Mouse (Mus musculus): ENCODE data around the gene Zscan21.
"Not testable (repeated sequence)": the region's sequence is repeated elsewhere in the genome, so short reads cannot be mapped to it uniquely, and the experiment has no call there.

Gene Zscan21
- long read RNA-seq, experiment 1, transcript Zscan21-205 (5 exons, 2,310 nt), result major isoform, 16 of 25 reads
- long read RNA-seq, experiment 1, transcript Zscan21-201 (5 exons, 2,252 nt), result minor isoform, 7 of 25 reads
- long read RNA-seq, experiment 1, partial matches to known transcripts, result 0 of 25 reads
- long read RNA-seq, experiment 1, other reads (novel, unspliced or antisense), result 1 of 25 reads
- long read RNA-seq, experiment 2, transcript Zscan21-205 (5 exons, 2,310 nt), result major isoform, 12 of 26 reads
- long read RNA-seq, experiment 2, transcript Zscan21-201 (5 exons, 2,252 nt), result minor isoform, 10 of 26 reads
- long read RNA-seq, experiment 2, partial matches to known transcripts, result 2 of 26 reads
- long read RNA-seq, experiment 2, other reads (novel, unspliced or antisense), result 1 of 26 reads

DNA sequence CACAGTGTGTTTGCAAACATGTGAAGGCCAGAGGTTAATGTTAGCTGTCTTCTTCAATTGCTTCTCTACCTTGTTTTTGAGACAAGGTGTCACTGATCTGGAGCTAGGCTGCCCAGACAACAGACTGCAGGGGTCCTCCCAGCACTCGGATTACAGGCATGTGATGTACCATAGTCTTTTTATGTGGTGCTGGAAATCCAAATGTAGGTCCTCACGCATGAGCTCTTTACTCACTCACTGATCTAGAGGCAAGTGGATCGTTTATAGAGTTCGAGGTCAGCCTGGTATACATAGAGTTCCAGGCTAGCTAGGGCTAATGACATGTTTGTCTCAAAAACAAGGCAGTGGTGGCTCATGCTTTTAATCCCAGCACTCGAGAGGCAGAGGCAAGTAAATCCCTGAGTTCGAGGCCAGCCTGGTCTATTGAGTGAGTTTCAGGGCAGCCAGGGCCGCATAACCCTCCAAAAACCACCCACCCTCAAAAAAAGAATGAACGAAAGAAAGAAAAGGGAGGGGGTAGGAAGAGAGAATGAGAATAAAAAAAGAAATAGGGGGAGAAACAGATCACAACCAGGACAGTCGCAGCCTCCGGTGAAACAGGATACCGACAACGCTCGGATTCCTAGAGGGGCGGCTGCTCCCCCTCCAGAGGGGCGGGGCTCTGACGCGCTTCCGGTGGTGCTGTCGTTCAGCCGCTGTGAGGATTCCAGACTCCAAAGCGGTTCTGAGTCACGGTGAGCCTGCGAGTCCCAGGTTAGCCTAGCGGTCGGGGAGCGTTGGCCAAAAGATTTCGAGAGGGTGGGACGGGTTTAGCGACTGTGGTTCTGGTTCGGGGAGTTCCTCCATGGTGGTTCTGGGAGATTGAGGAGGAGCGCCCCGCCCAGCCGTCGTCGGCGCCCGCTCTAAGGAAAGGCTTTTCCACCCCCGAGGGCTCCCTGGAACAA, at the start of gene Zscan21:
Gene Zscan21, plus strand, starts transcription at position 649 of the 944 bp plus-strand sequence.
- intact Hi-C loops (cut with DNase I), result loop anchor here (1.0 kb wide), 1 partner anchor 39 kb away; the partner anchor contains the start of gene Zfp113

DNA sequence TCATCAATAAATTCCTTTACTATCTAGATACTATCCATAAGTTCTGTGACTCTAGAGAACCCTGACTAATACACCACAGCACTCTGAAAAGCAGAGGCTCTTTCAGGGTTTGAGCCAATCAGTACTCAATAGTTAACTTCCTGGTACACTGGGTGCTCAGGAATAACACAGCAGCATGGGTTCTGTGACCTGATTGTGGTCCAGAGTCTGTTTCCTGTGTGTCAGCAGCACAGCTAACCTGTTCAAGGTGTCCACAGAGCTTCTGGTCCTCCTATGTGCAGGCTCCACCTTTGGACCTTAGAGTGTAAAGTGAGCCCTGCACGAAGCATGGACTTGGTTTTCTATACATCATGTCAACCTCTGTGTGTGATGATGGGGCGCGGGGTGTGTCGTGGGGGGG, 42.9 kb upstream of the Zscan21 start:
- intact Hi-C loops (cut with DNase I), result no loop called here

DNA sequence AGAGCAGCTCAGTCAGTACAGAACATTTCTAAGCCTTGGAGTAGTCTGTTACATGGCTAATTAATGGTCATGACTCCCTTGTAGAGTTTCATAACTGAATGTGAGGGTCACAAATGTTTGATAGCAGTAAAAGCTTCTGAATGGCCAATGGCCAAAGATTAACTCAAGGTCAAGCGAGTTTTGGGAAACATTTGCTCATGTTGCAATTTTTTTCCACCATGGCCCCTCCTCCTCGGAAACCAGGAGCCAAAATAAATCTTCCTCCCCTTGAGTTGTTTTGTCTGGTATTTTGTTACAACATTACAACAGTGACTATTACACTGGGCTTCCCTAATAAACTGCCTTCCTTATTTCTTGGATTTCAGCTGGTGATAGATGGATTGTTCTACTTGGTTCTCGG, 41.0 kb upstream of the Zscan21 start:
- intact Hi-C loops (cut with DNase I), result no loop called here

DNA sequence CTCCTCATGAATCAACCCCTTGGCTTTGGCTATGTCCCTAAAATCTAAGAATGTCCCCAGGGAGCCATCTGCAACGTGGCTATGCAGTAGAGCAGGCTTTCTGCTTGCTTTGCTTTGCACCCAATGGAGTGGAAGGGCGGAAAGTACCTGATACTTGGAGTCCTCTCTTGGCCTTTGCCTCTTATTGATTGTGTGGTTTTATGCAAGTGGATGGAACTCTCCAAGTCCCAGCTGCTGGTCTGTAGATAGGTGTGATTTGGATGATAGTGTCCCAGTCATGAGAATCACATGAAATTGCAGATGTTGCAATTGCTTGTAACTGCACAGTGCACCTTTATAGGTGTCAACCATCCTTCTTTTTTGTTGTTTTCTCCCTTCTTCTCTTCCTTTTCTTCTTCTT, 40.6 kb upstream of the Zscan21 start:
- intact Hi-C loops (cut with DNase I), result no loop called here

DNA sequence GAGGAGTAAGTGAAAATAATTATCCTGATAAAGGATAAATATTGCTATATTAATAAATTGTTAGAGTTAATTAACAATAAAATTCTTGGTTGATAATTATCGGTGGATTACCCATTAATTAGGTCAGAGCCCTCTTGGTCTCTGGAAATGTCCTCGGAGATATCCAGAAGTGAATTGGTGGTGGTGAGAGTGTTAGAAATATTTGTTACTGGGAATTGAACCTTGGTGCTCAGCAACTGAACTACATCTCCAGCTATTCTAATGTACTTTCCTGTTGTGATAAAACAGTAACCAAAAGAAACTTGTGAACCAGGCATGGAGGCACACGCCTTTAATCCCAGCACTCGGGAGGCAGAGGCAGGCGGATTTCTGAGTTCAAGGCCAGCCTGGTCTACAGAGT, 36.2 kb upstream of the Zscan21 start:
- intact Hi-C loops (cut with DNase I), result no loop called here

DNA sequence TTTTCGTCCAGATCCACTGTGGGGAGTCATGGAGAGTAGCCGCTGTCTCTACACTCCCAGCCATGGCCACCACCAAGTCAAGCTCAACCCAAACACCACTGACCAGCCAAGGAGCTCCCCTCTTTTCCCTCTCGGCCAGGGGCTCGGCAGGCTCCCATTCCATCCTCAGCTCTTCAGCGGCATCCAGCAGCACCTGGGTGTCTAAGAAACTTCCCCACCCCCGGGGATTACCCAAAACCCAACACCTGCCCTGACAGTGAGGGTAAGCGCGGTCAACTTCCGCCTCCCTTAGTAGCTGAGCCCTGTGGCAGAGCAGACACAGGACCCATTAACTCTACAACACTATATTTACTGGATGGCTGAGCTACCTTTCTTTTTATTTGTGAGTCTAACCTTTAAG, 35.3 kb upstream of the Zscan21 start:
- intact Hi-C loops (cut with DNase I), result no loop called here

DNA sequence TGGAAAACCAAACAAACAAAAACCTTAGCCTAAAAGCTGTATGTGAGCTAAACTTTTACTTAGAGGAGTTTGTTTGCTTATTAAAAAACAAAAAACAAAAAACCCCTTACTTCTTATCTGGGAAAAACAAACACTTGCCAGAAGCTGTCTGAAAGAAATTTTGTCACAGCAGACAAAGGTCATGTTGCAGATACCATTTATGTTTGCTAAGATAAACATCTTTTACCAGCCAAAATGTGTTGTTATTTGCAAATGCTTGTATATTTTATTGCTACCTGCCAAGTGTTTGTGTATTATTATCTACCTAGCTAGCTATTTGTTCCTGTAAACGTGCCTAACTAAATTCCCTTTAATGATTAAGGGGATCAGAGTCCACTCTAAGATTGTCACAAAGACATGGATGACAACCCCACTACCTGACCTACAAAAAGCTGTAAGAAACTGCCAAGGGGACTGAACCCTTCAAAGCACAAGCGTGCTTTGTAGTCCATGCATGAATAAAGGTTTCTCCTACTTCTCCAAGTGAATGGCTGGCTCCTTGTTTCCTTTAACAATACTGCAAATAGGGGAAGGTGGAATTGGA, 33.3 kb upstream of the Zscan21 start:
- intact Hi-C loops (cut with DNase I), result no loop called here

DNA sequence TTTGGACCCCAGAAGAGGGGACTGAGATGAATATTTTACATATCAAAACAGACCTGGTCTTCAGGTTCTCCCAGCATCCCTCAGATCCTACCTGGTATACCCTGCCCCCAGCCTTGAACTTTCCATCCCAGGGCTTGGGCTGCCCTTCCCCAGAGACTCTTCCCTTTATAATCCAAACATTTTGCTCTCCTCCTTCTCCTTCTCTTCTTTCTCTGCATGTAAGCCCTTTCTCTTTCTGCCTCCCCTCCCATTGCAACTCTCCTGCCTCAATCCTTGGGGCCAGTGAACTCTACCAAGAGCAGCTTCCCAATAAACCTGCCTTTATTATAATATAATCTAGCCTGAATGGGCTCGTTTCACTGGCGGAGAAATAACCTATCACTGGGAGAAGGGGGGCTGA, 32.8 kb upstream of the Zscan21 start:
- intact Hi-C loops (cut with DNase I), result no loop called here

DNA sequence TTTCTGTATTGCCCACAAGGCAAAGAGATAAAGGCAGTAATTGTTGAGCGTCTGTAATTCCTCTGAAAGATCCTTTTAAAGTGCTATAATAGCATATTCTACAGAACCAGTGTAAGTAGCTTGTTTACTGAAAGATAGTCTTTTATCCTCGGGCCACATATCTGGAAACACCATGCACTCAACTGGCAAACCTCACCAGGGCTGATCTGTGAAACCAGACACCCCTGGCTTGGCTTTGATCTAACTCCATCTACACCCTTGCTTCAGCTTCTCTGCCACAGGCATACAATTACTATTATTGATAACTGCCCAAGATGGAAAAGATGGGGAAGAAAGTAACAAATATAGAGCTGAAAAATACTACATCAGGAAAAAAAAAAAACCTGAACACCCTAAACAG, 32.2 kb upstream of the Zscan21 start:
- intact Hi-C loops (cut with DNase I), result no loop called here

DNA sequence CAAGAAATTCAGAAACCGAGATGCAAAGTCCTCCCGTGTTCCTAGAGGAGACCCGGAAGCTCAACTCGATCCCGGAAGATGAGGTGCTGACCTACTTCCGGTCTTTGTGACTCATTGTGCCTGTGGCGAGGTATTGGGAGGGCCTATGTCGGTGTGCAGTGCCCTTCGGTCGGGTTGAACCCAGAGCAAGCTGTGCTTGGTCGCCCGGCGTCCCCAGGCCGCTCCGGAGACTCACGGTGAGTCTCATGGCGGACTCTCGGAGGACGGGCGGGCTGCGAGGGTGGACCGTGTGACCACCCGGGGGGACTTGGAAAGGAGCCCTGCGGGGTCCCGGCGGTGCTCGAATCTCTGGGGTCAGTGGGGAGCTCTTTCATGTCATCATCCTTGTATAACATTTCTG, 31.7 kb upstream of the Zscan21 start, which contains the start of gene Zkscan1:
Gene Zkscan1, plus strand, starts transcription at position 89 of the 400 bp plus-strand sequence.
- intact Hi-C loops (cut with DNase I), result no loop called here

DNA sequence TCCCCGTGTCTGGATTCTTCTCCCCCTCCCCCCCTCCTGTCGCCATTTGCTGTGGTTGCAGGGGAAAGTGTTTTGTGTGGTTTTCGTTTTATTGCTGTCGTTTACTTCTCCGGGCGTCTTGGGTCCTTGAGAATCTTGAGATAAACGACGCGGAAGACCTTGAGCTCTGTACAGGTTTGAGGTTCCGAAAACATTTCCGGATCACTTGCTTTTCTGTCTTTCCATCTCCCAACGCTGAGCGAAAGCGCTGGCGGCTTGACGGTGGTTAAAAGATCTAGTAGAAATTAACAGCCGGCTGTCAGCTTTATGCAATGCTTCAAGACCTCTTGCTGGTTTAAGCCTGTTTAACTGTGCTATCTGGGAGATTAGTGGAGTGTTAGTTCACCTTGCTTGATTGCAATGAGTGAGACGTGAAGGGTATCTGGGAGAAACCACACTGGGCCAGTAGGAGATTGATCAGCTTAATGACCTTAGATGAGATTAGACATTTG, 31.2 kb upstream of the Zscan21 start:
- intact Hi-C loops (cut with DNase I), result no loop called here

DNA sequence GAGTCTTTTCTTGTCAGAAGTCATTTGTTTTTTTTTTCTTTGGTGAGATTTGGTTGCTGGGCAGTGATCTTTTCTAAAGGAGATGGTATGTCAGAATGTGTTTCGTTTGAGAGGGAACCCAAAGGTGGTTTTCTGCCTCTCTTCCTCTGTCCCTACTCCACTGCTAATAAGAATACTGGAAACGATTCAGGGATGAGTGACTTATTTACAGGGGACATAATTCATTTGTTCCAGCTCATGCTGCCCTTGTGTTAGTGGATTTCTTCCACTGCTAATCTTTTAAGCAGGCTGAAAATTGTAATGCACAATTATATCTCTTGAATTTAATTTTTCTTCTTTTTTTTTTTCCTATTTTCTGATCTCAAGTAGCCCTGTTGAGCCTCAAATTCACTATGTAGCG, 29.9 kb upstream of the Zscan21 start:
- intact Hi-C loops (cut with DNase I), result no loop called here

DNA sequence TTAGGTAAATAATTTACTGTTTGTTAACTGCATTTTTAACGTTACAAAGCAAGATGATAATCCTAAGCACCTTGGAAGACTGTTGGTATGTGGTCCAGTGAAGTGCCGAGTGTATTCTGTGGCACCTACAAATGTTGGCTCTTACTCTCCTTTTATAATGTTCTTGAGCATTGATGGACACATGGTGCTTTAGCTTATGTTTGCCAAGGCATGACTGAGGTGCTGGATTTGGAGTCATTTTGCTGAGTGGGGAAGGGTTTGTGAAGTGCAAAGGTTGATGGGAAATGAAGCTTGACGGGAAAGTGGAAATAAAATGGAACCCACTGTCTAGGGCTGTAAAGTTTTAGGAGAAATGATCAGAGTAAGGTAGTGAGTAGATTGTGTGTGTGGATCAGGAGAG, 28.3 kb upstream of the Zscan21 start:
- intact Hi-C loops (cut with DNase I), result no loop called here

DNA sequence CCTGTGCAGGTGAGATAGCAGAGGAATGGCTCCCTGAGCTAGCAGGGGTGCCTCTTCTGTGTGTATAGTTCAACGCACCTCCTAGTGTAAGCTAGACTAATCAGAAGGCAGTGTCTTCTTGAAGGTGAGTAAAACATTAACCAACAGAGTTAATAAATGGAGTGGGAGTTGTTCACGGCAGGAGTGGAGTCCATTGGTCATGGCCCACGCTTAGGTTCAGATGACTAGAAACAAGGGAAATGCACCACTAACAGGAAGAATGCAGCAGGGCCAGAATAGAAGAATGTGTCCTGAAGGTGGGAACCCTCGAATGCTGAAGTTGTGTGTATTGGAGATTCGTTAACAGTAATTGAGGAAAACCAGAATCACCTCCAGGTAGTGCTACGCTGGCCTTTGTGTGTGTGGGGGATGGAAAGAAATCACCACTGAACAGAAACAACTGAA, 27.6 kb upstream of the Zscan21 start:
- intact Hi-C loops (cut with DNase I), result no loop called here

DNA sequence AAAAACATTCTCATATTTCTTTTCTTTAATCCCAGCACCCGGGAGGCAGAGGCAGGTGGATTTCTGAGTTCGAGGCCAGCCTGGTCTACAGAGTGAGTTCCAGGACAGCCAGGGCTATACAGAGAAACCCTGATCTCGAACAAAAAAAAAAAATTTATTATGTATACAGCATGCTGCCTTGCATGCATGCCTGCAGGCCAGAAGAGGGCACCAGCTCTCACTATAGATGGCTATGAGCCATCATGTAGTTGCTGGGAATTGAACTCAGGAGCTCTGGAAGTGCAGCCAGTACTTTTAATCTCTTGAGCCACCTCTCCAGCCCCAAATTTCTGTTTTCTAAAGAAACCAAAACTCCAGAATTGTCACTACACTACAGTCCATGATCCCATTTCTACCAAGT, 26.4 kb upstream of the Zscan21 start:
- intact Hi-C loops (cut with DNase I), result no loop called here

DNA sequence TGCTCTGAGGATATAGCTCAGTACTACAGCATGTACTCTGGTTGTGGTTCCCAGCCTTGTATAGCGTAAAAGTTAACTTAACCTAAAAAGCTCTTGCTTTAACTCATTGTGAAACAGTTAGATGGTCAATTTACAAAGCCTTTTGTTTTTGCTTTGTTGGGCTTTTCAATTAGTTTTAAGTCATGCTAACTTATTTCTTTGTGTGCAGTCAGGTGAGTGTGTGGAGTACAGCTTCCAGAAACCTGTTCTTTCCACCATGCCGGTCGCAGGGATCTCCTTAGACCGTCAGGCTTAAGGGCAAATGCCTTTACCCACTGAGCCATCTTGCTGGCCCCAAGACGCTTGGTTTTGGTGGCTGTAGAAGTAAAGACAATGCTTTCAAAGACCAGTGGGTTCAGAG, 26.0 kb upstream of the Zscan21 start:
- intact Hi-C loops (cut with DNase I), result no loop called here

DNA sequence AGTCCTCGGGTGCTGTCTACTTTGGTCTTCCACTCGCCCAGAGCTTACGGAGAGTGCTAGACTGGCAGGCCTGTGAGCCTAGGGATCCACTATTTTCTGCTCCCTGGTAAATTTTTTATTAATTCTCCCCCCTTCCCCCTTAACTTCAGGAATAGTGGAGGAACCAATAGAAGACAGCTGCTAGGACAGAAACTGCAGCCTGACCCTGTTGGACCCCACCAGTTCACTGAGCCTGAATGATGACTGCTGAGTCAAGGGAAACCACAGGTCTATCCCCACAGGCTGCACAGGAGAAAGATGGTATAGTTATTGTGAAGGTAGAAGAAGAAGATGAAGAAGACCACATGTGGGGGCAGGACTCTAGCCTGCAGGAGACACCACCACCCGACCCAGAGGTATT, 23.9 kb upstream of the Zscan21 start:
- intact Hi-C loops (cut with DNase I), result no loop called here

DNA sequence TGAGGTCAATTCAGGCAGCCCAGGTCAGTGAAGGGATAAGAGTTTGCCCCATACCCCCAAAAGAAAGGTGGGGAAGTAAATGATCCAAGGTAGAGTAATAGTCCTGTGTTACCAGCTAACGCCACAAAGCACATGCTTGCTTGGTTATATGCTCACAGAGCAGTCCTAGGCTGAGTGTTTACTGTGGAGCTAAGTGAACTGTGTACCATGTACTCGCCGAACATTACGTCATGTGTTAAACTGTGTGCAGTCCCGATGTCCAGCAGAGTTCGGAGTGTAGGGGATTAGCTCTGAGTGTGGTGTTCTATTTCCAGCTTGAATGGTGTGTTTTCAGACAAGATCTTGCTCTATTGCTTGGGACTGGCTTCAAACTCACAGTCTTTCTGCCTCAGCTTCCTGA, 22.2 kb upstream of the Zscan21 start:
- intact Hi-C loops (cut with DNase I), result no loop called here

DNA sequence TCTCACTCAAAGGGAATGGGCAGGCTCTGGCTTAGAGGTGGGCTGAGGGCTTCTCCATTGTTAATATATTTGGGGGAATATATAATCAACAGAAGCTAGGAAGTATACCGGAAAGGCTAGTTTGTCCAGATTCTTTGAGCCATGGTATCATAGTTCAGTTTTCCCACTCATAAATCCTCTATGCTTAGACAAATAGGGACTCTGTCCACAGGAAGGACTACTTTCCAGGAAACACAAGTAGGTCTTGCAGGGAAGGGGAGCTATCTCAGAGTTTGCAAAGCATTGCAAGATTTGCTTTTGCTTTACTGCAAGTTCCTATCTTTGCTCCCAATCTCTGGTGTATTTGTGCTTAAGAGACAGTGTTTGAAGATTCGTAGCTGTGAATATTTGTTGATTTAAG, 11.7 kb upstream of the Zscan21 start:
- intact Hi-C loops (cut with DNase I), result no loop called here

DNA sequence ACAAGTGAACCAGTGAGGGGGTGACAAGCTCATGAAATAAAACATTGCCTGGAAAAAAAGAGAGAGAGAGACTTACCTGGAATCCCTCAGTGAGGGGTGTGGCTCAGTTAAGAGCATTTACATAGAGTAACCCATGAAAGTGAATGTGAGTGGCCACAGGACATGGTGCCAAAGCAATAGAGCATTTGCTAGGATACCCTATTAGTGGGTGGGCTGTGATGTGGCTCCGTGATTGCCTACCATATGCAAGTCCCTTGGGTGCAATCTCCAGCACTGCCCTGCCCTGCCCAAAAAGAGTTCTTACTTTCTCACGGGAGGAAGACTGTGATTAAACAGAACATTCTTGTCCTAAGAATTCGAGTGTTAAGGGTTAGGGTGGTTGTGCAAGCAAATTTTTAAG, 9.6 kb upstream of the Zscan21 start:
- intact Hi-C loops (cut with DNase I), result no loop called here

DNA sequence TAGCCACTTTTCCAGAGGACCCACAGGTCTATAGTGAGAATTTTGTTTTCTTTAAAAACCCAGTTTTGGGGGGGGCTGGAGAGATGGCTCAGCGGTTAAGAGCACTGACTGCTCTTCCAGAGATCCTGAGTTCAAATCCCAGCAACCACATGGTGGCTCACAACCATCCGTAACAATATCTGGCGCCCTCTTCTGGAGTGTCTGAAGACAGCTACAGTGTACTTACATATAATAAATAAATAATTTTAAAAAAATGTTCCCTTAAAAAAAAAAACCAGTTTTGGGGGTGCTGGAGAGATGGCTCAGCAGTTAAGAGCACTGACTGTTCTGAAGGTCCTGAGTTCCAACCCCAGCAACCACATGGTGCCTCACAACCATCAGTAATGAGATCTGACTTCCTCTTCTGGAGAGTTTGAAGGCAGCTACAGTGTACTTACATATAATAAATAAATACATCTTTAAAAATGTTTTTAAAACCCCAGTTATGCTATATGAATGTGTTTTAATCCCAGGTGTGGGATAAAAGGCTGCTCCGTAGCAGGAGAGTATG, 6.8 kb upstream of the Zscan21 start:
- intact Hi-C loops (cut with DNase I), result not testable (repeated sequence)

All from adrenal gland (tissue).